Mouse (Mus musculus) adrenal gland (tissue): ENCODE data around the gene Agtrap.
"Not testable (repeated sequence)": the region's sequence is repeated elsewhere in the genome, so short reads cannot be mapped to it uniquely, and the experiment has no call there.

Experiments
- intact Hi-C: fragments of 180-260 bp; cut with DNase I; formaldehyde crosslinking; loops from one replicate; pipeline ENCODE4 v1.15.1; 2025

Agtrap gene

DNA sequence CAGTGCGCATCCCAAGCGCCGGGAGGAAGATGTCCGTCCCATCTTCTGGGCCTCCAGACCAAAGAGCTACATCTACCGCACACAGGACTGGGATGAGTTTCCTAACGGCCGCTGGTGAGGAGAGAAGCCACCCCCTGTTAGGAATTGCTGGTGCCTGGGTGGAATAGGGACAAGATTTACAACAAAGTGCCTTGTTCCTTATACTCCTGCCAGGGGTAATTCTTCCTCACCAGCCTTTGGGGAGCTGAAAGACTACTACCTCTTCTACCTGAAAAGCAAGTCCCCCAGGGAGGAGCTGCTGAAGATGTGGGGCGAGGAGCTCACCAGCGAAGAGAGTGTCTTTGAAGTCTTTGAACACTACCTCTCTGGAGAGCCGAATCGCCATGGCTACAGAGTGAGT, 35.9 kb downstream of the Agtrap start:
- intact Hi-C loops = no loop called here

GRCm38 (mm10) chr4:148051046-148051776, 36.6 kb downstream of the Agtrap start:
- intact Hi-C loops = no loop called here

DNA sequence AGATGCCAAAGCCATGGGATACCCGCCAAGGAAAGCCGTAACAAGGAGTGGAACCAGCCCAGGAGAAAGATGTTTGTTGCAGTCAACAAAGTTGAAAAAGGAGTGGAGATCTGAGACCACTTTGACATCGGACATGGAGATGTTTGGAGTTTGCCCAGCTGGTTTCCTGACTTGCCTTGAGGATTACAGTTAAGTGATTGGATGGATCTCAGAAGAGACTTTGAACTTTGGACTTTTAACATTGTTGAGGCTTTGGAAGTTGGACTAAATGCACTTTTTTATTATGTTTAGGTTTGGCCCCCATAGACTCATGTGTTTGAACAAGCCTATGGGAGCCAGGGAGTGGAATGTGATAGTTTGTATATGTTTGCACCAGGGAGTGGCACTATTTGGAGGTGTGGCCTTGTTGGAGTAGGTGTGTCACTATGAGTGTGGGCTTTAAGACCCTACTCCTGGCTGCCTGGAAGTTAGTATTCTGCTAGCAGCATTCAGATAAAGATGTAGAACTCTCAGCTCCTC, 37.4 kb downstream of the Agtrap start:
- intact Hi-C loops = not testable (repeated sequence)

DNA sequence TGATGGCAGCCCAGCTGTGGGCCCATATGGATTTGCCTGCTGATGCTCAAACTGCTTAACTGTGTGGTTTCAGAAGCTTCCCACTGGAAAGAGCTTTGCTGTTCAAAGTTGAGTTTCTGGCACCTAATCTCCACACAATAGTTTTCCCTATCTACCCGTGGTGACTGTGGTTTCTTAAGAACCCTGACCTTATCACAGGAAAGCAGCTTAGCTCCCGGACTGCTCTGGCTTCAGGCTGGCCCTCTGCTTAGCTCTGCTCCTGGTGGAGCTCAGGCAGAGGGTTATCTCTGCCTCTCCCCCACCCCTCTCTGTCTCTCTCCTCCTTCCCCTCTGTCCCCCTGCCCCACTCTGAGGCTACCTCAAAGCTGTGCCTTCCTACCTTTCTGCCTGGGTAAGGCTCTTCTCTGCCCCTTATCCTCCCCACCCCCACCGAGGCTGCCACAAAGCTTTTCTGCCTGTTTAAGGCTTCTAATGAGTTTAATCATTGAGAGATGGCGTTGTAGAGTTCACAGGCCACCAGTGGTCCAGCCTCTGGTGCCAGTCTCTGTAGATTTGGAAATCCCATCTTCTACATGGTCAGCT, 41.3 kb downstream of the Agtrap start:
- intact Hi-C loops = no loop called here

DNA sequence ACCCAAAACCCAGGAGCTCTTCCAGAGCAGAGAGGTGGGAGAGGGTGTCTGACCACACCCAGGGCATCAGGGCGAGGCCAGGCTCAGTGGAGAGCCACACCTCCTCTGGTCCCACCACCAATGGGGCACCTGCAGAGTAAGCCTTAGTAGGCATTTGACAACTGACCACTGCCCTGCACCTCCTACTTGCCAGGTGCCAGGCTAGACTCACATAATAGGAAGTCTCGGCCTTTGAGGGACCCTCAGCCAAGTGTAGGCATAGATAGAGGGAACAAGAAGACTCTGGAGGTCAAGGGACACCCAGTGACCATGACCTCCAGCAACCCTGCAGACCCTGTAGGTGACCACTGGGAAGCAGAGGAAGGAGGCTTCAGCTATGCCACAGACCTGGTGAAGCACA, 43.7 kb downstream of the Agtrap start:
- intact Hi-C loops = no loop called here

- intact Hi-C loops = not testable (repeated sequence)
These were observed 44.5 kb downstream of the Agtrap start for GRCm38 (mm10) chr4:148043327-148043726.

GRCm38 (mm10) chr4:148041611-148042191, 46.1 kb downstream of the Agtrap start:
- intact Hi-C loops = no loop called here

DNA sequence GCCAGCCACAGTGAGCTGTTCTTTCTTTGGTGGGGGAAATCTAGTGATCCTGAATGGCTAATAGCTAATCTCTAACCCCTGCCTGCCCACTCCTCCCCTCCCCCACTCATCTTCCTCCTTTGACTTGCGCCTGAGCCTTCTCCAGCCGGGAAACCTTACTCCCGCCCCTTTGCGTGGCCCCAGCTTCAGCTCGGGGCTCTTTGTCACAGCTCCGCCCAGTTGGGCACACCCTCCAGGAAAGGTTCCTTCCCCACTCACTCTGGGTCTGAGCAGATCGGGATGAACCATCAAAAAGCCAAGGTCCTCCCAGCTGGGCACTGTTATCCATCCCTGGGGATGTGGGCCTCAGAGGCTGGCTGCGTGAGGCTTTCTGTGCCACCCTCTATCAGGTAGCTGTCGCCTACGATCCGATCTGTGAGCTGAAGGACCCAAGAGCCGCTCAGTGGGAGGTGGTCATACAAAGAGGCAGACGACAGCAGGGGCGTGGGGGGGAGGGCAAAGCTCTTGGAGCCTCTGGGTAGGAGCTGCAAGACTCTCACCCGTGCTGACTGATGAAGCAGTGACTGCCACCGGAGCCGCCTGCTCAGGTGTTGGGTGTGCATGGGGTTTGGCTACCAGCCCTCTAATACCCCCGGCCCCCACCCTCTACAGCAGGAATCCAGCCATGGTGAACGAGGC, 46.8 kb downstream of the Agtrap start:
- intact Hi-C loops = no loop called here

DNA sequence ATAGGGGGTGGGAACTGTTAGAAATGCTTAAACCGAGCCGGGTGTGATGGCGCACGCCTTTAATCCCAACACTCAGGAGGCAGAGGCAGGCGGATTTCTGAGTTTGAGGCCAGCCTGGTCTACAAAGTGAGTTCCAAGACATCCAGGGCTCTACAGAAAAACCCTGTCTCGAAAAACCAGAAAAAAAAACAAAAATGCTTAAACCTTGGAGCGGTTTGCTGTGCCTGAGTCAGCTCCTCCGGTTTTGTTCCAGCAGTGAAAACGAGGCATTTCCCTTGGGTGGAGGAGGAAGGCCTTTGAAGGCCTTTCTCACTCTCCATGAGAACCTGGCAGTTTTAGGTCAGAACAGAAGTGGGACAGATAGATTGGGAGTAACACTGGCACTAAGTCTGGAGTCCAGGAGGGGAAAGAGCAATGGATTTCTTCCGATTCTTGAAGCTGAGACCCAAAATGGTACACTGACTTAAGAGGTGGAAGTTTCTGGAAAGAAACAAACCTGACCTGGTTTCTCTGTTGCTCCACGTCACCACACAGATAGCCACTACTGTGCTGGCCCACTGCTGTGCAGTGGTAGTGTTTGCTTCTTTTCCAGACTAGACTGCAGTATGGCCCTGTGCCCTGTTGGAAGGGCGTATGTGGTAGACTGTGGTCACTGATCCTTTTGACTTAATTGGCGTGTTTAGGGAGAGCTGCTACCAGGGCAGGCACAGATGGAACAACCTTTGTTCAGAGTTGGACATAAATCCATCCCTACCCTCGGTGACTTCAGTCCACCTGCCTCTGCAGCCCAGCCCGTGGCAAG, 47.6 kb downstream of the Agtrap start:
- intact Hi-C loops = no loop called here

DNA sequence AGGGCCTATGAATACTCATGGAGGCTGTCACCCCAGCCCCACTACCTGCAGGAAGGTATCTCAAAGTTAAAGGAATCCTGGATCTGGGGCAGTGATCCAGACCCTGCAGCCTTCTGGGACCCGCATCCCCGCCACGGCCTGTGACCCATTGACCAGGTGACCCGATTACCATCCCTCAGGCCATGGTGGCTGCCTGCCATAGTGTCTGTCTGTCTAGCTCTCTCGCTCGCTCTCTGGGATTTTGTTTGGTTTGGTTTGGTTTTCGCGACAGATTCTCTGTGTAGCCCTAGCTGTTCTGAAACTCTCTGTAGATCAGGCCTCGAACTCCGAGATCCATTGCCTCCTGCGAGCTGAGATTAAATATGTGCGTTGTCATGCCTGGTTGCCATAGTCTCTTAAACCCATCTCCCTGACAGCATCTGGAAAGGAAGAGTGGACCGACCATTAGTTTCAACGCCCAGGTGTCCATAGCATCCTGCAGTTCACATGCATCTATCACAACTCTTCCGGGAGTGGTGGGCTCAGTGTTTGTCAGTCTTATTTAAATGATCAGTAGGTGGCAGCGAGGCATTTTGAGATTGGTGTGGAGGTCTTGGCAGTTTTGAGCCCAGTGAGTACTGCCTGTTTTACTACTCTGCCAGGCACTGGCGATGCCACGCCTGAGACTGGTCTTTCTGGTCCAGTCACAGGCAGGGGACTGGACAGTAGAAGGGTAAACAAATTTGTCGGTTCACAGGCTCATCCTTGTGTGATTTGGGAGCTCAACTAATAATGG, 48.4 kb downstream of the Agtrap start:
- intact Hi-C loops = no loop called here

GRCm38 (mm10) chr4:148038600-148039253, 49.1 kb downstream of the Agtrap start, which contains the start of the genes Clcn6 and Mthfr:
TSS of gene Clcn6 (minus strand) at chr4:148038821.
TSS of gene Mthfr (plus strand) at chr4:148039077.
- intact Hi-C loops = no loop called here

- intact Hi-C loops = no loop called here
These were observed 49.7 kb downstream of the Agtrap start for GRCm38 (mm10) chr4:148038079-148038599.

DNA sequence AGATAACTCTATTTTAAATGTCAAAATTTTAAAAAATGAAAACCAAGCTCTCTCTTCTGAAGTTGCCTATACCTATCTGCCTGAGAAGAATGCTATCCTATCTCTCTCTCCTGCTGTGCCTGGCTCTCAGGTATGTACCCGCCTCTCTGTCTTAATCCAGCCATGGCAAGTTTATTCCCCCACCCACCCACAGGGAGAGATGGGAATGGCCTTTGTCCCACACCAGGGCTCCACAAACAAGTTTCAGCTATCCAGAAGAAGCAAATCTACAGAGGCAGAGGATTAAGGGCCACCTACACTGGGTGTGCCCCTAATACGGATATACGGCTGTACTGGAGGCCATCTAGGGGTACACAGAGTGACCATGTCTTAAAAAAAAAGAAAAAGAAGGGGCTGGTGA, 52.4 kb downstream of the Agtrap start:
- intact Hi-C loops = no loop called here

- intact Hi-C loops = no loop called here
These were observed 53.9 kb downstream of the Agtrap start for GRCm38 (mm10) chr4:148033858-148034410.

GRCm38 (mm10) chr4:148030506-148030905, 57.3 kb downstream of the Agtrap start:
- intact Hi-C loops = no loop called here

GRCm38 (mm10) chr4:148029297-148029696, 58.5 kb downstream of the Agtrap start:
- intact Hi-C loops = no loop called here
